Mouse (Mus musculus) gastrocnemius, postnatal 4 days (tissue): ENCODE data around the gene Ppil1. TPM values are rescaled to one million over a fixed set of nuclear protein-coding genes. Genes with fewer than 3 reads are reported as not detected.
"Not testable (repeated sequence)": the region's sequence is repeated elsewhere in the genome, so short reads cannot be mapped to it uniquely, and the experiment has no call there.

Experiments
- DNase-seq, 2 experiments: peaks; one replicate each; pipeline ENCODE4 v3.0.0; 2021 to 2022; ENCODE audit warnings: low spot score in 2 of 2, mixed read lengths in 2 of 2
- total RNA-seq, 2 experiments: library from RNA; stranded (reverse); gene quantifications; 2 replicates each; pipeline ENCODE4 v1.2.3; 2021

Gene Ppil1
- total RNA-seq, 2 experiments from 2014 or later, result 22.1 to 22.8 TPM

- DNase-seq, result no peak
Observed at GRCm38 (mm10) chr17:29282216-29282952, 18.4 kb upstream of the Ppil1 start.

- DNase-seq, result no peak
Observed at GRCm38 (mm10) chr17:29281541-29281940, 17.6 kb upstream of the Ppil1 start.

- DNase-seq, result no peak
Observed at GRCm38 (mm10) chr17:29280422-29280821, 16.4 kb upstream of the Ppil1 start.

GRCm38 (mm10) chr17:29273889-29274288, 9.9 kb upstream of the Ppil1 start:
- no peak for DNase-seq

- DNase-seq, result no peak
Observed at GRCm38 (mm10) chr17:29273156-29273555, 9.2 kb upstream of the Ppil1 start.

- no peak for DNase-seq
Observed at GRCm38 (mm10) chr17:29270148-29270698, 6.2 kb upstream of the Ppil1 start.

GRCm38 (mm10) chr17:29269349-29269706, 5.3 kb upstream of the Ppil1 start:
- DNase-seq, result no peak

GRCm38 (mm10) chr17:29268682-29269348, 4.8 kb upstream of the Ppil1 start, which contains the start of gene BC004004:
TSS of gene BC004004 (plus strand) at chr17:29268788.
- DNase-seq, result peak; percentile 95 to 97

GRCm38 (mm10) chr17:29267931-29268681, 4.1 kb upstream of the Ppil1 start:
- no peak for DNase-seq

GRCm38 (mm10) chr17:29267040-29267439, 3.1 kb upstream of the Ppil1 start:
- not testable (repeated sequence) for DNase-seq

- DNase-seq, result peak in 1 of 2 experiments; percentile 6
Observed at GRCm38 (mm10) chr17:29264760-29265159, 774 bp upstream of the Ppil1 start.

- no peak for DNase-seq
Observed at GRCm38 (mm10) chr17:29263417-29263816, 569 bp downstream of the Ppil1 start.

- DNase-seq, result no peak
Observed at GRCm38 (mm10) chr17:29262259-29262649, 1.7 kb downstream of the Ppil1 start.

GRCm38 (mm10) chr17:29261603-29262258, 2.3 kb downstream of the Ppil1 start:
- no peak for DNase-seq

GRCm38 (mm10) chr17:29260501-29260900, 3.5 kb downstream of the Ppil1 start:
- DNase-seq, result no peak

- peak; percentile 70 to 80 for DNase-seq
Observed at GRCm38 (mm10) chr17:29259489-29259888, 4.5 kb downstream of the Ppil1 start.

- no peak for DNase-seq
Observed at GRCm38 (mm10) chr17:29258921-29259320, 5.1 kb downstream of the Ppil1 start.

GRCm38 (mm10) chr17:29258025-29258558, 5.9 kb downstream of the Ppil1 start:
- DNase-seq, result no peak

- no peak for DNase-seq
Observed at GRCm38 (mm10) chr17:29257001-29257511, 6.9 kb downstream of the Ppil1 start.

- DNase-seq, result no peak
Observed at GRCm38 (mm10) chr17:29256507-29256906, 7.5 kb downstream of the Ppil1 start.

GRCm38 (mm10) chr17:29254784-29255183, 9.2 kb downstream of the Ppil1 start:
- not testable (repeated sequence) for DNase-seq
